Mouse (Mus musculus) liver, embryonic 14.5 days (tissue): Measurements from ENCODE around the gene Cd44.

Source experiments
- CTCF ChIP-seq: IDR thresholded peaks from 2 replicates; pipeline ENCODE4 v1.5.1; 2016; ENCODE audit warnings: antibody characterized with exemption, low read depth, control low read depth
- EP300 ChIP-seq: IDR thresholded peaks from 2 replicates; pipeline ENCODE4 v1.6.1; 2016; ENCODE audit warnings: antibody characterized with exemption, low read depth

- TF ChIP-seq CTCF (no peak), EP300 (no peak)
Observed at GRCm38 (mm10) chr2:102858271-102858670, 43.2 kb downstream of the Cd44 start.
